Mouse (Mus musculus) C2C12 (cell line): ENCODE data around the gene Zfp61. TPM values are rescaled to one million over a fixed set of nuclear protein-coding genes. Genes with fewer than 3 reads are reported as not detected.

Experiments
- H3K27me3 ChIP-seq: one replicate; pipeline ENCODE4 v1.6.1; 2011; ENCODE audit not compliant: control insufficient read depth, insufficient read depth, insufficient read length
- H3K36me3 ChIP-seq: one replicate; pipeline ENCODE4 v1.6.1; 2011; ENCODE audit not compliant: control insufficient read depth, insufficient read depth
- H3K4me3 ChIP-seq: one replicate; pipeline ENCODE4 v1.5.1; 2011; ENCODE audit warnings: mild to moderate bottlenecking, control low read depth; ENCODE audit not compliant: poor library complexity, insufficient read depth, severe bottlenecking
- H3K79me2 ChIP-seq: one replicate; pipeline ENCODE4 v1.6.1; 2011; ENCODE audit not compliant: control insufficient read depth, insufficient read depth
- H3K79me3 ChIP-seq: one replicate; pipeline ENCODE4 v1.6.1; 2011; ENCODE audit warnings: low read depth, control low read depth
- H3ac ChIP-seq: one replicate; pipeline ENCODE3; 2011; ENCODE audit warnings: low read depth; ENCODE audit not compliant: control insufficient read depth, insufficient read length
- CEBPB ChIP-seq: IDR thresholded peaks from one replicate; pipeline ENCODE4 v1.6.1; 2011; ENCODE audit warnings: low read depth, mild to moderate bottlenecking, control low read depth, moderate library complexity
- CTCF ChIP-seq: IDR thresholded peaks from one replicate; pipeline ENCODE4 v1.5.1; 2011; ENCODE audit not compliant: control insufficient read depth, insufficient read depth, insufficient read length
- FOSL1 ChIP-seq: IDR thresholded peaks from one replicate; pipeline ENCODE4 v1.8.0; 2011; ENCODE audit warnings: mild to moderate bottlenecking, low read length; ENCODE audit not compliant: poor library complexity, insufficient read depth, severe bottlenecking
- MAX ChIP-seq: IDR thresholded peaks from one replicate; pipeline ENCODE4 v1.6.1; 2011; ENCODE audit warnings: mild to moderate bottlenecking, control low read depth
- MYOD1 ChIP-seq: IDR thresholded peaks from one replicate; pipeline ENCODE4 v1.6.1; 2011; ENCODE audit warnings: low read depth; ENCODE audit not compliant: control insufficient read depth, insufficient read length
- MYOG ChIP-seq: IDR thresholded peaks from one replicate; pipeline ENCODE4 v1.6.1; 2011; ENCODE audit not compliant: control insufficient read depth, insufficient read length; ENCODE audit errors: extremely low read depth
- USF1 ChIP-seq: IDR thresholded peaks from one replicate; pipeline ENCODE4 v1.6.1; 2011; ENCODE audit warnings: low read depth, mild to moderate bottlenecking, control low read depth, moderate library complexity
- polyA plus RNA-seq: library from polyadenylated mRNA; unstranded; fragments of >200 nt; fragmentation: generic; extraction: Trizol; gene quantifications from one replicate; pipeline ENCODE4 v1.2.1, GENCODE M21; 2012; ENCODE audit warnings: missing spikeins

Gene Zfp61
- polyA plus RNA-seq, 1 experiment: 8.8 TPM

- H3ac ChIP-seq: no peak overlapping the region
- H3K27me3 ChIP-seq: no peaks in the 10 kb centered on the region
- no peaks in the 10 kb centered on the region for H3K79me3 ChIP-seq
- TF ChIP-seq FOSL1 (no peak), MAX (no peak), USF1 (no peak), MYOD1 (no peak), CEBPB (no peak)
- no peaks in the 10 kb centered on the region for H3K36me3 ChIP-seq
- no peak overlapping the region for H3K4me3 ChIP-seq
- H3K79me2 ChIP-seq: no peaks in the 10 kb centered on the region
These were observed 26.6 kb downstream of the Zfp61 start for GRCm38 (mm10) chr7:24274456-24274855.

GRCm38 (mm10) chr7:24271191-24271590 is 29.8 kb downstream of the Zfp61 start:
- Histone ChIP-seq H3K27me3 (no peaks in the 10 kb centered on the region), H3K79me2 (no peaks in the 10 kb centered on the region), H3K4me3 (no peak overlapping the region), H3K79me3 (no peaks in the 10 kb centered on the region), H3ac (no peak overlapping the region), H3K36me3 (no peaks in the 10 kb centered on the region)
- TF ChIP-seq CTCF (no peak), MYOG (no peak), MAX (no peak), CEBPB (no peak), USF1 (no peak), FOSL1 (no peak), MYOD1 (no peak)

GRCm38 (mm10) chr7:24270288-24270672 is 30.8 kb downstream of the Zfp61 start, which contains the start of gene Zfp93:
TSS of gene Zfp93 (plus strand) at chr7:24270420.
- no peak for TF ChIP-seq MYOG
- no peak for TF ChIP-seq CTCF
- no peak for TF ChIP-seq FOSL1
- no peak for TF ChIP-seq CEBPB
- TF ChIP-seq USF1: no peak
- no peak for TF ChIP-seq MYOD1
- no peak for TF ChIP-seq MAX
- Histone ChIP-seq H3K79me2 (no peaks in the 10 kb centered on the region), H3K36me3 (no peaks in the 10 kb centered on the region)

GRCm38 (mm10) chr7:24269667-24270287 is 31.3 kb downstream of the Zfp61 start:
- H3K79me2 ChIP-seq: no peaks in the 10 kb centered on the region
- no peak overlapping the region for H3K4me3 ChIP-seq

More at GRCm38 (mm10) chr7:24270288-24270672, 30.8 kb downstream of the Zfp61 start, which contains the start of gene Zfp93:
- Histone ChIP-seq H3K4me3 (peak within 1 kb of the TSS; percentile 34), H3ac (peak within 1 kb of the TSS; percentile 94), H3K79me3 (no peaks in the 10 kb centered on the region), H3K27me3 (no peaks in the 10 kb centered on the region)

GRCm38 (mm10) chr7:24269256-24269655 is 31.8 kb downstream of the Zfp61 start:
- H3K27me3 ChIP-seq: no peaks in the 10 kb centered on the region
- no peak for TF ChIP-seq CTCF
- no peak overlapping the region for H3K4me3 ChIP-seq
- H3K79me2 ChIP-seq: no peaks in the 10 kb centered on the region
- no peaks in the 10 kb centered on the region for H3K36me3 ChIP-seq
- H3K79me3 ChIP-seq: no peaks in the 10 kb centered on the region
- no peak overlapping the region for H3ac ChIP-seq

More at GRCm38 (mm10) chr7:24269667-24270287, 31.3 kb downstream of the Zfp61 start:
- Histone ChIP-seq H3K79me3 (no peaks in the 10 kb centered on the region), H3ac (no peak overlapping the region), H3K36me3 (no peaks in the 10 kb centered on the region), H3K27me3 (no peaks in the 10 kb centered on the region)
- TF ChIP-seq MYOD1: no peak
- TF ChIP-seq CTCF: no peak
- TF ChIP-seq USF1: no peak
- TF ChIP-seq MAX: no peak
- TF ChIP-seq CEBPB: no peak
- no peak for TF ChIP-seq FOSL1
- TF ChIP-seq MYOG: no peak

- Histone ChIP-seq H3K4me3 (no peak overlapping the region), H3K27me3 (no peaks in the 10 kb centered on the region), H3ac (no peak overlapping the region), H3K36me3 (no peaks in the 10 kb centered on the region), H3K79me2 (no peaks in the 10 kb centered on the region), H3K79me3 (no peaks in the 10 kb centered on the region)
- TF ChIP-seq FOSL1 (no peak), MYOG (no peak), CTCF (no peak), MYOD1 (no peak), USF1 (no peak), MAX (no peak), CEBPB (no peak)
These were observed 32.6 kb downstream of the Zfp61 start for GRCm38 (mm10) chr7:24268176-24269155.
